Comparison of ENCODE assay signal across 29 mouse cellular contexts in genomic region chr4:148535876-148536275, GRCm38 (mm10). TPM values are rescaled to one million over a fixed set of nuclear protein-coding genes. Genes with fewer than 3 reads are reported as not detected.
DNase-seq lines count a peak whose midpoint lies in the region; ATAC-seq and TF ChIP-seq lines count a peak whose summit lies in the region.
"Had no signal": no experiment of that assay in that cellular context is flagged by ENCODE, and none has a peak within 500 bp of the region (broad histone marks: within the 10 kb centered on the region; RNA-seq: fewer than 3 reads in every experiment).

No protein-coding gene starts in this region.

- H3K36me3 ChIP-seq in forebrain, embryonic 15.5 days, result peaks cover 91% of the 10 kb centered on the region
- peaks cover 8% of the 10 kb centered on the region for H3K36me3 ChIP-seq in forebrain, embryonic 11.5 days (ENCODE audit: control insufficient read depth, insufficient read depth, low read length)
- peaks cover 88% of the 10 kb centered on the region for H3K36me3 ChIP-seq in midbrain, postnatal 0 days (ENCODE audit: insufficient read depth, low read length)
- peaks cover 100% of the 10 kb centered on the region for H3K36me3 ChIP-seq in midbrain, embryonic 10.5 days

- no peak overlapping the region for H3K4me3 ChIP-seq in forebrain, embryonic 15.5 days
- no peak overlapping the region for H3K4me3 ChIP-seq in forebrain, embryonic 11.5 days (ENCODE audit: low read depth, low read length)
- no peak overlapping the region for H3K4me3 ChIP-seq in midbrain, postnatal 0 days (ENCODE audit: low read depth, low read length)
- no peak overlapping the region for H3K4me3 ChIP-seq in midbrain, embryonic 10.5 days
- H3K4me3 ChIP-seq: embryonic facial prominence, embryonic 15.5 days; hindbrain, embryonic 10.5 days; hindbrain, embryonic 15.5 days; kidney, embryonic 15.5 days; liver, embryonic 15.5 days; midbrain, embryonic 15.5 days; stomach, embryonic 15.5 days had no signal

- peaks cover 7% of the 10 kb centered on the region for H3K4me1 ChIP-seq in forebrain, embryonic 15.5 days
- no peaks in the 10 kb centered on the region for H3K4me1 ChIP-seq in forebrain, embryonic 11.5 days (replicated peaks; ENCODE audit: control insufficient read depth, insufficient read depth, low read length)
- H3K4me1 ChIP-seq in midbrain, postnatal 0 days (ENCODE audit: insufficient read depth, low read length), result no peaks in the 10 kb centered on the region
- H3K4me1 ChIP-seq in midbrain, embryonic 10.5 days, result no peaks in the 10 kb centered on the region
- H3K4me1 ChIP-seq: embryonic facial prominence, embryonic 15.5 days; hindbrain, embryonic 10.5 days; kidney, embryonic 15.5 days; liver, embryonic 15.5 days; midbrain, embryonic 15.5 days; stomach, embryonic 15.5 days had no signal

- H3K27me3 ChIP-seq in forebrain, embryonic 15.5 days, result no peaks in the 10 kb centered on the region
- no peaks in the 10 kb centered on the region for H3K27me3 ChIP-seq in forebrain, embryonic 11.5 days (ENCODE audit: control insufficient read depth, insufficient read depth, low read length)
- H3K27me3 ChIP-seq in midbrain, postnatal 0 days (ENCODE audit: insufficient read depth, low read length), result no peaks in the 10 kb centered on the region
- H3K27me3 ChIP-seq in midbrain, embryonic 10.5 days (ENCODE audit: low read depth, poor library complexity, severe bottlenecking), result no peaks in the 10 kb centered on the region
- H3K27me3 ChIP-seq: embryonic facial prominence, embryonic 15.5 days; hindbrain, embryonic 15.5 days; kidney, embryonic 15.5 days; liver, embryonic 15.5 days; midbrain, embryonic 15.5 days; Patski; stomach, embryonic 15.5 days had no signal

- no peak for TF ChIP-seq CTCF in midbrain, postnatal 0 days (IDR thresholded peaks at IDR 0.05)

- no peak for ATAC-seq in forebrain, embryonic 15.5 days (replicated peaks)
- ATAC-seq in forebrain, embryonic 11.5 days (replicated peaks; ENCODE audit: low FRiP score), result no peak
- ATAC-seq in midbrain, postnatal 0 days (ENCODE audit: low FRiP score), result no peak
- ATAC-seq in erythroid progenitor cell, adult 5-6 weeks (replicated peaks; ENCODE audit: low FRiP score, poor library complexity, severe bottlenecking), result no peak
- ATAC-seq: midbrain, embryonic 15.5 days; Patski had no signal

- H3K4me2 ChIP-seq in forebrain, embryonic 15.5 days (replicated peaks), result no peak overlapping the region
- H3K4me2 ChIP-seq in forebrain, embryonic 11.5 days (ENCODE audit: low read depth, low read length, severe bottlenecking), result no peak overlapping the region
- no peak overlapping the region for H3K4me2 ChIP-seq in midbrain, postnatal 0 days (ENCODE audit: low read depth, low read length, poor library complexity, severe bottlenecking)
- H3K4me2 ChIP-seq: embryonic facial prominence, embryonic 15.5 days; hindbrain, embryonic 15.5 days; kidney, embryonic 15.5 days; liver, embryonic 15.5 days; lung, embryonic 14.5 days; midbrain, embryonic 15.5 days; stomach, embryonic 15.5 days had no signal

- WGBS in forebrain, embryonic 15.5 days, result 96% methylated on average over 3 of the region's 3 CpGs
- WGBS in forebrain, embryonic 11.5 days, result 93% methylated on average over 3 of the region's 3 CpGs
- WGBS in midbrain, postnatal 0 days, result 94% methylated on average over 3 of the region's 3 CpGs
- WGBS in midbrain, embryonic 10.5 days, result 93% methylated on average over 3 of the region's 3 CpGs

- peak overlapping the region; percentile 27; the same call in 1 of the 2 replicates for H3K27ac ChIP-seq in forebrain, embryonic 15.5 days (replicated peaks)
- no peak overlapping the region for H3K27ac ChIP-seq in forebrain, embryonic 11.5 days (ENCODE audit: low read depth, low read length)
- no peak overlapping the region for H3K27ac ChIP-seq in midbrain, postnatal 0 days (ENCODE audit: low read depth, low read length)
- H3K27ac ChIP-seq in midbrain, embryonic 10.5 days (replicated peaks), result no peak overlapping the region
- H3K27ac ChIP-seq: embryonic facial prominence, embryonic 15.5 days; hindbrain, embryonic 10.5 days; hindbrain, embryonic 15.5 days; kidney, embryonic 15.5 days; liver, embryonic 15.5 days; midbrain, embryonic 15.5 days; stomach, embryonic 15.5 days had no signal

- H3K9me3 ChIP-seq in forebrain, embryonic 15.5 days, result no peaks in the 10 kb centered on the region
- H3K9me3 ChIP-seq in forebrain, embryonic 11.5 days (ENCODE audit: control insufficient read depth, low read length), result no peaks in the 10 kb centered on the region
- H3K9me3 ChIP-seq in midbrain, postnatal 0 days (ENCODE audit: low read length), result no peaks in the 10 kb centered on the region
- H3K9me3 ChIP-seq in midbrain, embryonic 10.5 days (replicated peaks), result no peaks in the 10 kb centered on the region
- H3K9me3 ChIP-seq: embryonic facial prominence, embryonic 15.5 days; hindbrain, embryonic 10.5 days; hindbrain, embryonic 15.5 days; kidney, embryonic 15.5 days; liver, embryonic 15.5 days; midbrain, embryonic 15.5 days; stomach, embryonic 15.5 days had no signal

- no peak overlapping the region for H3K9ac ChIP-seq in forebrain, embryonic 15.5 days (replicated peaks)
- H3K9ac ChIP-seq in forebrain, embryonic 11.5 days (ENCODE audit: low read length), result no peak overlapping the region
- no peak overlapping the region for H3K9ac ChIP-seq in midbrain, postnatal 0 days (replicated peaks; ENCODE audit: low read length, poor library complexity, severe bottlenecking)
- H3K9ac ChIP-seq: embryonic facial prominence, embryonic 15.5 days; hindbrain, embryonic 15.5 days; kidney, embryonic 15.5 days; liver, embryonic 15.5 days; lung, embryonic 14.5 days; midbrain, embryonic 15.5 days; stomach, embryonic 15.5 days had no signal

- peak; percentile 83 to 90 for DNase-seq in cerebellum, postnatal 10 days
- DNase-seq in cerebellum, adult 8-10 months, result no peak
- no peak for DNase-seq in forebrain, embryonic 11.5 days (ENCODE audit: low spot score)
- DNase-seq in midbrain, postnatal 0 days (ENCODE audit: low spot score), result peak; percentile 17
- no peak for DNase-seq in midbrain, embryonic 10.5 days (ENCODE audit: low spot score)
- DNase-seq: adrenal gland, postnatal 10 days; gastrocnemius, postnatal 14 days; heart, postnatal 14 days; kidney, adult 18-20 months; kidney, postnatal 25 days; lung, embryonic 14.5 days; lung, postnatal 14 days; right cerebral cortex, postnatal 25 days; thymus, adult 18-20 months; thymus, postnatal 25 days had no signal

RNA-seq across cellular contexts. Expression of gene Exosc10, which starts 22.4 kb away (rescaled TPM):
- polyA plus RNA-seq in forebrain, embryonic 15.5 days (2015; fragmentation: Nextera tagmentation; extraction: Ambion mirVana), result 93.1 and 97.5 TPM in 2 replicates
- 99.1 and 108 TPM in 2 replicates for polyA plus RNA-seq in forebrain, embryonic 11.5 days (2014; fragmentation: Nextera tagmentation; extraction: Ambion mirVana)
- total RNA-seq in midbrain, postnatal 0 days (2014; rRNA removed), result 70.8 and 73.3 TPM in 2 replicates
- polyA plus RNA-seq in midbrain, postnatal 0 days (2015; fragmentation: Nextera tagmentation; extraction: Ambion mirVana), result 77.1 and 78.8 TPM in 2 replicates
- 96.2 and 98.8 TPM in 2 replicates for polyA plus RNA-seq in midbrain, embryonic 10.5 days (2016; fragmentation: Nextera tagmentation; extraction: Ambion mirVana)
- 27.4 and 31.9 TPM in 2 replicates for total RNA-seq in erythroid progenitor cell, adult 5-6 weeks (2015; ENCODE audit: low replicate concordance)
- 20.1 and 41.5 TPM in 2 replicates for total RNA-seq in erythroid progenitor cell, adult 5-6 weeks (2017; ENCODE audit: low replicate concordance)

RNA-seq across cellular contexts. Expression of gene Angptl7, which starts 35.6 kb away (rescaled TPM):
- polyA plus RNA-seq in forebrain, embryonic 15.5 days (2015; fragmentation: Nextera tagmentation; extraction: Ambion mirVana), result 0.33 and 0.38 TPM in 2 replicates
- 0.20 and 0.47 TPM in 2 replicates for polyA plus RNA-seq in forebrain, embryonic 11.5 days (2014; fragmentation: Nextera tagmentation; extraction: Ambion mirVana)
- 0.09 and 0.11 TPM in 2 replicates for total RNA-seq in midbrain, postnatal 0 days (2014; rRNA removed)
- 0.25 and 0.36 TPM in 2 replicates for polyA plus RNA-seq in midbrain, postnatal 0 days (2015; fragmentation: Nextera tagmentation; extraction: Ambion mirVana)
- 0.16 and 0.21 TPM in 2 replicates for polyA plus RNA-seq in midbrain, embryonic 10.5 days (2016; fragmentation: Nextera tagmentation; extraction: Ambion mirVana)
- total RNA-seq in erythroid progenitor cell, adult 5-6 weeks (2015; ENCODE audit: low replicate concordance), result 0.84 TPM in 1 of 2 replicates, not detected in the other
- not detected in 2 replicates for total RNA-seq in erythroid progenitor cell, adult 5-6 weeks (2017; ENCODE audit: low replicate concordance)
- total RNA-seq: common myeloid progenitor, adult 5-6 weeks; granulocyte monocyte progenitor cell, adult 5-6 weeks; MEL; neutrophil, adult 5-6 weeks had no signal

RNA-seq across cellular contexts. Expression of gene Srm, which starts 55.4 kb away (rescaled TPM):
- 178 and 180 TPM in 2 replicates for polyA plus RNA-seq in forebrain, embryonic 15.5 days (2015; fragmentation: Nextera tagmentation; extraction: Ambion mirVana)
- 206 and 222 TPM in 2 replicates for polyA plus RNA-seq in forebrain, embryonic 11.5 days (2014; fragmentation: Nextera tagmentation; extraction: Ambion mirVana)
- total RNA-seq in midbrain, postnatal 0 days (2014; rRNA removed), result 55.4 and 74.9 TPM in 2 replicates
- polyA plus RNA-seq in midbrain, postnatal 0 days (2015; fragmentation: Nextera tagmentation; extraction: Ambion mirVana), result 148 and 151 TPM in 2 replicates
- 191 and 236 TPM in 2 replicates for polyA plus RNA-seq in midbrain, embryonic 10.5 days (2016; fragmentation: Nextera tagmentation; extraction: Ambion mirVana)
- 11.3 and 14.1 TPM in 2 replicates for total RNA-seq in erythroid progenitor cell, adult 5-6 weeks (2015; ENCODE audit: low replicate concordance)
- 1.0 and 4.5 TPM in 2 replicates for total RNA-seq in erythroid progenitor cell, adult 5-6 weeks (2017; ENCODE audit: low replicate concordance)

Comparison
In these comparisons a context has a peak if more than half of its experiments do, and no peak if none do; other contexts are left out.
1. DNase-seq: peak in cerebellum, postnatal 10 days (2 of 2) and midbrain, postnatal 0 days (single experiment); none in cerebellum, adult 8-10 months (single experiment), forebrain, embryonic 11.5 days (single experiment) and midbrain, embryonic 10.5 days (single experiment).